Mouse (Mus musculus) ES-E14 (cell line): ENCODE measurements around the gene Bri3. TPM values are rescaled to one million over a fixed set of nuclear protein-coding genes. Genes with fewer than 3 reads are reported as not detected.

Experiments used
- DNase-seq: peaks from one replicate; pipeline ENCODE4 v3.0.0-alpha.2; 2013; ENCODE audit warnings: low read depth, low spot score
- H3K27ac ChIP-seq: 2 replicates; pipeline ENCODE4 v1.5.1; 2012; ENCODE audit warnings: low read depth, mild to moderate bottlenecking, low read length, moderate library complexity, mixed read lengths; ENCODE audit not compliant: poor library complexity, insufficient read depth, severe bottlenecking
- H3K36me3 ChIP-seq: 2 replicates; pipeline ENCODE4 v1.6.1; 2012; ENCODE audit warnings: mild to moderate bottlenecking, low read length, moderate library complexity, mixed read lengths; ENCODE audit not compliant: control insufficient read depth, poor library complexity, insufficient read depth, severe bottlenecking
- H3K4me1 ChIP-seq, 2 experiments: fragments of 150-350 bp in 1 of 2; sonication (generic) in 1 of 2; 2 replicates each; pipeline ENCODE4 v1.6.1; 2012; ENCODE audit warnings: low read length in 2 of 2, mild to moderate bottlenecking in 1 of 2, mixed read lengths in 1 of 2; ENCODE audit not compliant: control insufficient read depth in 2 of 2, insufficient read depth in 2 of 2, poor library complexity in 1 of 2
- H3K4me3 ChIP-seq, 2 experiments: fragments of 150-350 bp in 1 of 2; sonication (generic) in 1 of 2; 2 replicates each; pipeline ENCODE4 v1.5.1; 2012; ENCODE audit warnings: low read length in 2 of 2, low read depth in 1 of 2, mild to moderate bottlenecking in 1 of 2, mixed read lengths in 1 of 2; ENCODE audit not compliant: insufficient read depth in 1 of 2, poor library complexity in 1 of 2, severe bottlenecking in 1 of 2
- H3K9ac ChIP-seq: 2 replicates; pipeline ENCODE4 v1.6.1; 2012; ENCODE audit warnings: low read depth, mild to moderate bottlenecking, low read length, mixed read lengths; ENCODE audit not compliant: poor library complexity, insufficient read depth, severe bottlenecking
- H3K9me3 ChIP-seq: fragments of 150-350 bp; sonication (generic); 2 replicates; pipeline ENCODE4 v1.6.1; 2012; ENCODE audit warnings: low read depth, mild to moderate bottlenecking, low read length; ENCODE audit not compliant: control insufficient read depth, insufficient read depth
- CHD2 ChIP-seq: IDR thresholded peaks from 2 replicates; pipeline ENCODE4 v1.6.1; 2014; ENCODE audit warnings: mild to moderate bottlenecking, low read depth, low read length, inconsistent platforms
- HCFC1 ChIP-seq: IDR thresholded peaks from 2 replicates; pipeline ENCODE4 v1.6.1; 2012; ENCODE audit warnings: low read length, inconsistent platforms, borderline replicate concordance; ENCODE audit not compliant: insufficient read depth
- MAFK ChIP-seq: IDR thresholded peaks from 2 replicates; pipeline ENCODE4 v1.6.1; 2014; ENCODE audit warnings: mild to moderate bottlenecking, low read depth, low read length, inconsistent platforms; ENCODE audit not compliant: insufficient read depth
- ZC3H11A ChIP-seq: IDR thresholded peaks from 2 replicates; pipeline ENCODE4 v1.6.1; 2012; ENCODE audit warnings: low read depth, mild to moderate bottlenecking, inconsistent platforms, low read length, borderline replicate concordance
- ZNF384 ChIP-seq: IDR thresholded peaks from 2 replicates; pipeline ENCODE4 v1.6.1; 2012; ENCODE audit warnings: low read depth, low read length, inconsistent platforms
- in situ Hi-C, 2 experiments: fragments of 600-800 bp; cut with MboI; formaldehyde crosslinking; loops; one replicate each; pipeline ENCODE4 v1.15.1; 2025; ENCODE audit warnings: low sequenced_read_pairs in 2 of 2, inconsistent platforms in 1 of 2; ENCODE audit not compliant: unreplicated experiment in 2 of 2
- total RNA-seq: library from RNA; depleted of rRNA; stranded (reverse); fragments of 300-350 nt; gene quantifications from 2 replicates; pipeline ENCODE4 v1.2.3, GENCODE M21; 2012; rRNA removed

Bri3 gene
- total RNA-seq, 1 experiment, result 26.4 TPM

GRCm38 (mm10) chr5:144473056-144473455 is 228.8 kb downstream of the Bri3 start:
- in situ Hi-C loops, result no loop called here
- no peak for DNase-seq
- Histone ChIP-seq H3K4me1 (no peaks in the 10 kb centered on the region), H3K9me3 (no peaks in the 10 kb centered on the region), H3K4me3 (no peak overlapping the region), H3K9ac (no peak overlapping the region), H3K27ac (no peak overlapping the region), H3K36me3 (no peaks in the 10 kb centered on the region)
- TF ChIP-seq MAFK (no peak), CHD2 (no peak), ZC3H11A (no peak), ZNF384 (no peak), HCFC1 (no peak)

GRCm38 (mm10) chr5:144479677-144480171 is 235.5 kb downstream of the Bri3 start:
- Histone ChIP-seq H3K9ac (no peak overlapping the region), H3K36me3 (no peaks in the 10 kb centered on the region), H3K4me1 (peaks cover 2 to 14% of the 10 kb centered on the region in 2 experiments; a peak in 3 of 4 replicates), H3K4me3 (no peak overlapping the region), H3K27ac (peak overlapping the region; percentile 77), H3K9me3 (no peaks in the 10 kb centered on the region)
- TF ChIP-seq ZNF384 (peak; percentile 97), CHD2 (peak; percentile 59; the same call in 1 of the 2 replicates), ZC3H11A (no peak), HCFC1 (no peak), MAFK (no peak)
- peak; percentile 63 for DNase-seq
- in situ Hi-C loops, result no loop called here

- Histone ChIP-seq H3K9me3 (no peaks in the 10 kb centered on the region), H3K4me1 (peaks cover 2 to 14% of the 10 kb centered on the region in 2 experiments; a peak in 3 of 4 replicates), H3K9ac (no peak overlapping the region), H3K27ac (no peak overlapping the region), H3K4me3 (no peak overlapping the region), H3K36me3 (no peaks in the 10 kb centered on the region)
- TF ChIP-seq CHD2 (no peak), ZNF384 (no peak), ZC3H11A (no peak), HCFC1 (no peak), MAFK (no peak)
- in situ Hi-C loops, result no loop called here
- DNase-seq, result no peak
Observed at GRCm38 (mm10) chr5:144483659-144484375, 239.6 kb downstream of the Bri3 start.

GRCm38 (mm10) chr5:144491308-144491707 is 247.1 kb downstream of the Bri3 start:
- in situ Hi-C loops, result no loop called here
- no peak overlapping the region for H3K9ac ChIP-seq
- no peak for TF ChIP-seq MAFK
- TF ChIP-seq HCFC1, result no peak
- no peak for TF ChIP-seq ZC3H11A
- no peak for TF ChIP-seq ZNF384
- TF ChIP-seq CHD2, result no peak
- no peaks in the 10 kb centered on the region for H3K36me3 ChIP-seq
- no peak overlapping the region for H3K27ac ChIP-seq
- no peak for DNase-seq
- no peaks in the 10 kb centered on the region for H3K4me1 ChIP-seq
- H3K9me3 ChIP-seq, result no peaks in the 10 kb centered on the region
- H3K4me3 ChIP-seq, result no peak overlapping the region

Other genes with a start within 250 kb of the Bri3 start
- 50.7 and 75.8 TPM in 2 replicates for gene Ccz1, start 229.6 kb upstream of the Bri3 start, total RNA-seq
- not detected in 2 replicates for gene Ocm, start 217.8 kb upstream of the Bri3 start, total RNA-seq
- gene Lmtk2, start 144.0 kb upstream of the Bri3 start, total RNA-seq, result 61.2 and 93.0 TPM in 2 replicates
- 1.1 TPM in 2 replicates for gene Bhlha15, start 54.2 kb upstream of the Bri3 start, total RNA-seq
- 18.3 and 22.1 TPM in 2 replicates for gene Tecpr1, start 20.8 kb upstream of the Bri3 start, total RNA-seq
- 0.69 and 1.4 TPM in 2 replicates for gene Baiap2l1, start 113.7 kb downstream of the Bri3 start, total RNA-seq